Mouse (Mus musculus) heart, postnatal 0 days (tissue): ENCODE measurements around the gene Gstm1.

Source experiments
- CTCF ChIP-seq: IDR thresholded peaks from 2 replicates; pipeline ENCODE4 v1.5.1; 2016; ENCODE audit warnings: antibody characterized with exemption, control low read depth, low read depth
- EP300 ChIP-seq: IDR thresholded peaks from 2 replicates; pipeline ENCODE4 v1.6.1; 2016; ENCODE audit warnings: antibody characterized with exemption, low read depth

DNA sequence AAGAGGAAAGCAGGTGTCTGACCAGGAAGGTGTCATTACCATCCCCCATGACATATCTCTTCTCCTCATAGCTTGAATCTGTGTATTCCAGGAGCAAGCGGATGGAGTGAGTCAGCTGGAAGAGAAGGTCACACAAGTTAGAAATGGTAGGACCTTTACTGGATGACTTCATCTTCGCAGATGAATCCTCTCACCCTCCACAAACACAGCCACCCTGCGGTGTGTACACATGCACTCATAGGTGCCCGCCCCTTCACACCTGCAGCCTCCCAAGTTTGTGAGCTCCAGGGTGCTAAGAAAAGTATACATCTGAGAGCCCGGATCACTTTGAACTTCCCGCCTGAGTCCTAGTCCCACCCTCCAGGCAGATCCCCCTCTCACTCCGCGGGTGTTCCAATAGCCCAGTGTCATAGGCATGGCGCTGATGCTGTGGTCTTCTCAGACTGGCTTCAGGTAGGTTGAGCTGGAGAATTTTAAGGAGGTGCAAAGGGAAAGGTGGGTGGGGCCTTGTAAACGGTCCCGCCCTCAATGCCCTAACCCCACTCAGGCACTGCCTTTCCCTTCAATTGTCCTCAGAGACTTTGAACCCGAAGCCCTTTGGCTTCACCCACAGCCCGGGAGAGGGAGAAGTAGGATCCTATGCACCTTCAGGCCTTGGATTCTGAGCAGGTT is 48.9 kb downstream of the Gstm1 start, which contains the start of gene Gstm3:
- TF ChIP-seq CTCF (no peak), EP300 (no peak)
